Mouse (Mus musculus) neural tube, embryonic 11.5 days (tissue): ENCODE results near the gene Gpcpd1. TPM values are rescaled to one million over a fixed set of nuclear protein-coding genes. Genes with fewer than 3 reads are reported as not detected.

Experiments
- ATAC-seq: fragments of 200-750 bp; cut with Nextera tagmentation; 2 replicates; pipeline ENCODE4 v1.8.0; 2017; ENCODE audit warnings: moderate number of reproducible peaks, mild to moderate bottlenecking, moderate TSS enrichment, moderate library complexity; ENCODE audit not compliant: insufficient read depth, low FRiP score, low TSS enrichment
- DNase-seq: peaks from one replicate; pipeline ENCODE4 v3.0.0-alpha.2; 2015; ENCODE audit warnings: low spot score
- H3K27ac ChIP-seq: fragments of 300-500 bp; sonication (generic); 2 replicates; pipeline ENCODE4 v1.5.1; 2014; ENCODE audit warnings: low read depth, mild to moderate bottlenecking, low read length
- H3K27me3 ChIP-seq: fragments of 300-500 bp; sonication (generic); 2 replicates; pipeline ENCODE4 v1.6.1; 2014; ENCODE audit warnings: mild to moderate bottlenecking, low read length, mixed read lengths; ENCODE audit not compliant: control insufficient read depth, insufficient read depth
- H3K36me3 ChIP-seq: fragments of 300-500 bp; sonication (generic); 2 replicates; pipeline ENCODE4 v1.6.1; 2014; ENCODE audit warnings: mild to moderate bottlenecking, low read length, moderate library complexity, mixed read lengths; ENCODE audit not compliant: control insufficient read depth, insufficient read depth
- H3K4me1 ChIP-seq: fragments of 300-500 bp; sonication (generic); 2 replicates; pipeline ENCODE4 v1.6.1; 2014; ENCODE audit warnings: low read length, mixed read lengths; ENCODE audit not compliant: control insufficient read depth, insufficient read depth
- H3K4me2 ChIP-seq: fragments of 300-500 bp; sonication (generic); 2 replicates; pipeline ENCODE4 v1.6.1; 2014; ENCODE audit warnings: low read depth, mild to moderate bottlenecking, moderate library complexity
- H3K4me3 ChIP-seq: fragments of 300-500 bp; sonication (generic); 2 replicates; pipeline ENCODE4 v1.5.1; 2014; ENCODE audit warnings: low read depth, low read length
- H3K9ac ChIP-seq: fragments of 300-500 bp; sonication (generic); 2 replicates; pipeline ENCODE4 v1.6.1; 2014; ENCODE audit warnings: mild to moderate bottlenecking, low read length
- H3K9me3 ChIP-seq: fragments of 300-500 bp; sonication (generic); 2 replicates; pipeline ENCODE4 v1.6.1; 2016; ENCODE audit warnings: low read length; ENCODE audit not compliant: control insufficient read depth
- WGBS: fragments of 180-500 bp; shearing (Covaris S2); extraction: QIAGEN DNeasy Blood & Tissue Kit; methylation state at CpG from one replicate; pipeline ENCODE4 v1.1.7; 2014; 5-methylcytosine and 5-hydroxymethylcytosine counted together
- polyA plus RNA-seq: library from polyadenylated mRNA; unstranded; fragments of >200 nt; fragmentation: Nextera tagmentation; extraction: Ambion mirVana; gene quantifications from 2 replicates; pipeline ENCODE4 v1.2.1, GENCODE M21; 2014

The Gpcpd1 gene
- polyA plus RNA-seq, result 44.5 and 47.0 TPM in 2 replicates

- Histone ChIP-seq H3K4me2 (no peak within 1 kb of the TSS), H3K9ac (no peak within 1 kb of the TSS), H3K4me3 (no peak within 1 kb of the TSS), H3K27me3 (no peaks in the 10 kb centered on the region), H3K27ac (no peak within 1 kb of the TSS), H3K4me1 (no peaks in the 10 kb centered on the region), H3K9me3 (no peaks in the 10 kb centered on the region), H3K36me3 (no peaks in the 10 kb centered on the region)
- no peak for DNase-seq
- WGBS, result 92% methylated on average over 7 of the region's 7 CpGs
- ATAC-seq, result no peak
Observed at GRCm38 (mm10) chr2:132587240-132587779, at the start of gene Gpcpd1. Gene Gpcpd1 (minus strand): TSS chr2:132587729.

DNA sequence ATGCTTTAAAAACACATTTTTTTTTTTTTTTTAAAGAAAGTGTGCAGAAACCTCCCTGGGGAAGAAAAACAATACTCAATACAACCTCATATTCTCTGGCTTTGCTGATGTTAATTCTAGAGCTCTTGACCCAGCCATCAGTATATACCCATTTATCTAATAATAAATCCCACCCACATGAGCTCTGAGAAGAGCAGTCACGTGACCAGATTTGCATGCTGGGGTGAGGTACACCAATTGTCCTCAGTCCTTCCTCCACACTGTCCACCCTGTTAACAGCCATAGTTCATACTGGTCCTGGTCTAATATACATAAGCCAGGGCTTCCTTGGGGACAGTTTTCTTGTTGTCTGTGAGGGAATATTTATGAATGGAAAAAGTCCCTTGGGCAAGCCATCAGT, 49.0 kb upstream of the Gpcpd1 start:
- H3K4me3 ChIP-seq, result no peak overlapping the region
- H3K27me3 ChIP-seq, result no peaks in the 10 kb centered on the region
- no peaks in the 10 kb centered on the region for H3K9me3 ChIP-seq
- ATAC-seq, result no peak
- no peaks in the 10 kb centered on the region for H3K4me1 ChIP-seq
- no peaks in the 10 kb centered on the region for H3K36me3 ChIP-seq
- H3K4me2 ChIP-seq, result no peak overlapping the region
- 89% methylated on average over 1 of the region's 1 CpGs for WGBS
- DNase-seq, result no peak
- no peak overlapping the region for H3K9ac ChIP-seq
- no peak overlapping the region for H3K27ac ChIP-seq

DNA sequence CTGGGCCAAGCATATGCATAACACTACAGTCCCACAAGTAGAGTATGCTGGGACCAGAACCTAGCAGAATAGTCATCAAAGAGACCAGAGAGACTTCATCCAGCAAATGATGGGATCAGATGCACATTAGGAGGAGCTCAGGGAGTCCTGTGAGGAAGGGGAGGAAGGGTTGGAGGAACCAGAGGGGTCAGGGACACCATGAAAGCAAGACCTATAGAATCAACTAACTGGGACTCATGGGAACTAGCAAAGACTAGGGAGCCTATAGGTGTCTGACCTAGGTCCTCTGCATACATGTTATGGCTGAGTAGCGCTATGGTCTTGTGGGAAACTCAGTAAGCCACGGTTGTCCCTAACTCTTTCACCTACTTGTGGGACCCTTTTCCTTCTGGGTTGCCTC, 41.1 kb upstream of the Gpcpd1 start:
- ATAC-seq (no peak), DNase-seq (no peak)
- Histone ChIP-seq H3K4me2 (no peak overlapping the region), H3K27me3 (no peaks in the 10 kb centered on the region), H3K36me3 (no peaks in the 10 kb centered on the region), H3K9ac (no peak overlapping the region), H3K9me3 (no peaks in the 10 kb centered on the region), H3K4me3 (no peak overlapping the region), H3K27ac (no peak overlapping the region), H3K4me1 (no peaks in the 10 kb centered on the region)
- 97% methylated on average over 2 of the region's 2 CpGs for WGBS

GRCm38 (mm10) chr2:132623092-132623491, 35.6 kb upstream of the Gpcpd1 start:
- no peak overlapping the region for H3K4me3 ChIP-seq
- 83% methylated on average over 1 of the region's 1 CpGs for WGBS
- no peaks in the 10 kb centered on the region for H3K4me1 ChIP-seq
- ATAC-seq (no peak), DNase-seq (no peak)
- H3K27me3 ChIP-seq, result no peaks in the 10 kb centered on the region
- no peak overlapping the region for H3K9ac ChIP-seq
- no peak overlapping the region for H3K4me2 ChIP-seq
- H3K36me3 ChIP-seq, result no peaks in the 10 kb centered on the region
- H3K9me3 ChIP-seq, result no peaks in the 10 kb centered on the region
- H3K27ac ChIP-seq, result no peak overlapping the region

GRCm38 (mm10) chr2:132617693-132618092, 30.2 kb upstream of the Gpcpd1 start:
- Histone ChIP-seq H3K4me1 (no peaks in the 10 kb centered on the region), H3K4me2 (no peak overlapping the region), H3K36me3 (no peaks in the 10 kb centered on the region), H3K27ac (no peak overlapping the region), H3K4me3 (no peak overlapping the region), H3K27me3 (no peaks in the 10 kb centered on the region), H3K9me3 (no peaks in the 10 kb centered on the region), H3K9ac (no peak overlapping the region)
- ATAC-seq (no peak), DNase-seq (no peak)
- 66% methylated on average over 3 of the region's 3 CpGs for WGBS

DNA sequence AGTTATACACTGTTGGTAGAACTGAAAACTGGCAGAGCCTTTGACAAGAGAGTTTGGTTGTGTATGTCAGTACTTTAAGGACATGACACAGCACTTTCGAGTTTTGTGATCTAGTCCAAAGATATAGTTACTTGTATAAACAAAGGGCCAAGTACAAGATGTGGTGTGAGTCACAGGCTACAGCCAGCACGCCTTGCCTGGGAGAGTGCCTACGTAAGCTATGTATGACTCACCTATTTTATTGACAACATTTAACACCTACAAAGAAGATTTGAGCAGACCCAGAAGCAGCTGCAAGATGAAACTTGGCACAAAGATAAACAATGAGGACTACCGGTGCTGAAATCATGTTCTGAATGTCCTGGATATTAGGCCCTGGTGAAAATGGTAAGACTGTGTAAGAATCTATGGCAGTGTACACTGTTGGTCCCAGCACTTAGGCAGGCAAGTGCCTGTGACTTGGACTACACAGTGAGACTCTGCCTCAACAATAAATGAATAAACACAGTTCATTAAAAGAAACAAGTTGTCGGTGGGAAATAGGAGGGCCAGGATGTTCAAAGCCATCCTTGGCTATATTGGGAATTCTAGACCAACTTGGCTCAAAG, 26.2 kb upstream of the Gpcpd1 start:
- DNase-seq, result no peak
- 83% methylated on average over 5 of the region's 5 CpGs for WGBS
- H3K9me3 ChIP-seq, result no peaks in the 10 kb centered on the region

DNA sequence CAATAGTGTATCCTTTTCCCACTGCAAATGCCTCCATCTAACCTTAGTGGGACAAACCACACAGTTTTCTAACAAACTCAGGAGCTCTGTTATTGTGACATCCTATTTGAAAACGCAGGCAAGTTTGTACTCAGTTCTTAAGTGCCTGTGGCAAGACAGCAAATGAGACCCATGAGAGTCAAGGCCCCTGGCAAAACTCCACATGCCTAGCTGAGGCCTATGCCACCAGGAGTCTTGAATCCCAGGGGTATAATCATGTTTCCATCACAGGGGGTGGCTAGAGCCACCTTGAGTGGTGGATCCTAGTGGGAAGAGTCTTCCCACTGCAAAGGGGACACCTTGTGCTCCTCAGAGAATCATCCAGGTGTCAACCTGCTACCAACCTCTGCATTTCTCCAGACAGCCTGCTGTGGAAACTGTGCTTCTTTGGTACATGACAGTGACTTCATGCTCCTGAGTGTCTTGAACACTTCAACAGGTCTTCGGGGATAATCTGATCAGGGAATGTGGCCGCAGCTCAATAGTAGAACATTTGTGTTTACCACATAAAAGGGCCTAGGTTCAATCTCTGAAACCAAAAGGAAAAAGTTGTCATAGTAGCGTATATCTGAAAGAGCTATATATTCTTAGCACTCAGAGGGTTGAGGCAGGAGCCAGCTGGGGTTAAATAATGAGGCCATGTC, 24.2 kb upstream of the Gpcpd1 start:
- WGBS, result 91% methylated on average over 4 of the region's 4 CpGs
- Histone ChIP-seq H3K9ac (no peak overlapping the region), H3K27me3 (no peaks in the 10 kb centered on the region), H3K27ac (no peak overlapping the region), H3K36me3 (no peaks in the 10 kb centered on the region), H3K4me2 (no peak overlapping the region), H3K4me3 (no peak overlapping the region), H3K4me1 (no peaks in the 10 kb centered on the region), H3K9me3 (no peaks in the 10 kb centered on the region)
- ATAC-seq, result no peak
- no peak for DNase-seq

More for the DNA sequence above, 26.2 kb upstream of the Gpcpd1 start:
- H3K27ac ChIP-seq, result no peak overlapping the region
- H3K9ac ChIP-seq, result no peak overlapping the region
- no peaks in the 10 kb centered on the region for H3K27me3 ChIP-seq
- no peak overlapping the region for H3K4me3 ChIP-seq
- H3K4me2 ChIP-seq, result no peak overlapping the region
- H3K4me1 ChIP-seq, result no peaks in the 10 kb centered on the region
- no peak for ATAC-seq
- H3K36me3 ChIP-seq, result no peaks in the 10 kb centered on the region

- WGBS, result 62% methylated on average over 10 of the region's 10 CpGs
- no peak for ATAC-seq
Observed at GRCm38 (mm10) chr2:132607141-132608093, 19.9 kb upstream of the Gpcpd1 start.

More at GRCm38 (mm10) chr2:132607141-132608093, 19.9 kb upstream of the Gpcpd1 start:
- Histone ChIP-seq H3K27me3 (no peaks in the 10 kb centered on the region), H3K27ac (no peak overlapping the region), H3K4me1 (no peaks in the 10 kb centered on the region), H3K9me3 (no peaks in the 10 kb centered on the region), H3K4me2 (no peak overlapping the region), H3K36me3 (no peaks in the 10 kb centered on the region), H3K9ac (no peak overlapping the region), H3K4me3 (no peak overlapping the region)
- no peak for DNase-seq
